Mouse (Mus musculus): ENCODE data around the gene Pkp1. TPM values are rescaled to one million over a fixed set of nuclear protein-coding genes. Genes with fewer than 3 reads are reported as not detected.

The Pkp1 gene
- 12.4 and 14.7 TPM in 2 replicates for polyA plus RNA-seq (2015; fragmentation: Nextera tagmentation; extraction: Ambion mirVana)

GRCm38 (mm10) chr1:135918644-135919407 is at the start of gene Pkp1:
Gene Pkp1 (minus strand): TSS chr1:135919207.
- Histone ChIP-seq H3K27me3 (peaks cover 92% of the 10 kb centered on the region), H3K4me1 (peaks cover 11% of the 10 kb centered on the region; the same call in 1 of the 2 replicates), H3K4me2 (peak within 1 kb of the TSS; percentile 71), H3K27ac (no peak within 1 kb of the TSS), H3K36me3 (no peaks in the 10 kb centered on the region), H3K9me3 (no peaks in the 10 kb centered on the region), H3K4me3 (peak within 1 kb of the TSS; percentile 45), H3K9ac (peak within 1 kb of the TSS; percentile 60)
- under 1% methylated on average over 67 of the region's 67 CpGs for WGBS
- ATAC-seq (ENCODE audit: insufficient number of reproducible peaks, insufficient read depth, low FRiP score, low TSS enrichment, low read depth): peak; percentile 62; the same call in 1 of the 2 replicates

- no peak overlapping the region for H3K4me2 ChIP-seq
- no peaks in the 10 kb centered on the region for H3K27me3 ChIP-seq
- H3K9ac ChIP-seq: no peak overlapping the region
- no peak overlapping the region for H3K4me3 ChIP-seq
- no peak overlapping the region for H3K27ac ChIP-seq
- 75% methylated on average over 4 of the region's 4 CpGs for WGBS
- no peaks in the 10 kb centered on the region for H3K9me3 ChIP-seq
- no peak for ATAC-seq (ENCODE audit: insufficient number of reproducible peaks, insufficient read depth, low FRiP score, low TSS enrichment, low read depth)
- no peaks in the 10 kb centered on the region for H3K36me3 ChIP-seq
- H3K4me1 ChIP-seq: no peaks in the 10 kb centered on the region
Measured at GRCm38 (mm10) chr1:135967739-135968138, 48.7 kb upstream of the Pkp1 start.

GRCm38 (mm10) chr1:135964561-135964960 is 45.6 kb upstream of the Pkp1 start:
- H3K4me2 ChIP-seq: no peak overlapping the region
- no peaks in the 10 kb centered on the region for H3K4me1 ChIP-seq
- ATAC-seq (ENCODE audit: insufficient number of reproducible peaks, insufficient read depth, low FRiP score, low TSS enrichment, low read depth): no peak
- no peaks in the 10 kb centered on the region for H3K9me3 ChIP-seq
- no peaks in the 10 kb centered on the region for H3K36me3 ChIP-seq
- H3K27me3 ChIP-seq: 0 out of 2 replicates have a peak, but pooled peaks cover 3% of the 10 kb centered on the region
- no peak overlapping the region for H3K27ac ChIP-seq
- 71% methylated on average over 11 of the region's 11 CpGs for WGBS
- H3K9ac ChIP-seq: no peak overlapping the region
- no peak overlapping the region for H3K4me3 ChIP-seq

GRCm38 (mm10) chr1:135963177-135963576 is 44.2 kb upstream of the Pkp1 start:
- no peak for ATAC-seq (ENCODE audit: insufficient number of reproducible peaks, insufficient read depth, low FRiP score, low TSS enrichment, low read depth)
- H3K9ac ChIP-seq: no peak overlapping the region
- no peak overlapping the region for H3K4me2 ChIP-seq
- H3K9me3 ChIP-seq: no peaks in the 10 kb centered on the region
- WGBS: 66% methylated on average over 5 of the region's 5 CpGs
- H3K4me3 ChIP-seq: no peak overlapping the region
- no peaks in the 10 kb centered on the region for H3K36me3 ChIP-seq
- H3K27me3 ChIP-seq: 0 out of 2 replicates have a peak, but pooled peaks cover 3% of the 10 kb centered on the region
- no peaks in the 10 kb centered on the region for H3K4me1 ChIP-seq
- no peak overlapping the region for H3K27ac ChIP-seq

- H3K9ac ChIP-seq: no peak overlapping the region
- H3K9me3 ChIP-seq: no peaks in the 10 kb centered on the region
- H3K4me1 ChIP-seq: no peaks in the 10 kb centered on the region
- H3K27ac ChIP-seq: no peak overlapping the region
- no peak overlapping the region for H3K4me2 ChIP-seq
- 0 out of 2 replicates have a peak, but pooled peaks cover 3% of the 10 kb centered on the region for H3K27me3 ChIP-seq
- WGBS: 49% methylated on average over 4 of the region's 4 CpGs
- no peaks in the 10 kb centered on the region for H3K36me3 ChIP-seq
- no peak for ATAC-seq (ENCODE audit: insufficient number of reproducible peaks, insufficient read depth, low FRiP score, low TSS enrichment, low read depth)
- no peak overlapping the region for H3K4me3 ChIP-seq
Measured at GRCm38 (mm10) chr1:135958483-135958882, 39.5 kb upstream of the Pkp1 start.

GRCm38 (mm10) chr1:135948871-135949270 is 29.9 kb upstream of the Pkp1 start:
- no peak for ATAC-seq (ENCODE audit: insufficient number of reproducible peaks, insufficient read depth, low FRiP score, low TSS enrichment, low read depth)

GRCm38 (mm10) chr1:135946247-135946646 is 27.2 kb upstream of the Pkp1 start:
- WGBS: 65% methylated on average over 4 of the region's 4 CpGs
- Histone ChIP-seq H3K27ac (no peak overlapping the region), H3K4me3 (no peak overlapping the region), H3K36me3 (no peaks in the 10 kb centered on the region), H3K9me3 (no peaks in the 10 kb centered on the region), H3K9ac (no peak overlapping the region), H3K4me2 (no peak overlapping the region), H3K4me1 (no peaks in the 10 kb centered on the region; the same call in 1 of the 2 replicates), H3K27me3 (peaks cover 12% of the 10 kb centered on the region)
- ATAC-seq (ENCODE audit: insufficient number of reproducible peaks, insufficient read depth, low FRiP score, low TSS enrichment, low read depth): no peak

More at GRCm38 (mm10) chr1:135948871-135949270, 29.9 kb upstream of the Pkp1 start:
- no peak overlapping the region for H3K4me2 ChIP-seq
- H3K4me1 ChIP-seq: no peaks in the 10 kb centered on the region
- H3K9ac ChIP-seq: no peak overlapping the region
- no peak overlapping the region for H3K27ac ChIP-seq
- no peaks in the 10 kb centered on the region for H3K36me3 ChIP-seq
- WGBS: 64% methylated on average over 2 of the region's 2 CpGs
- no peak overlapping the region for H3K4me3 ChIP-seq
- no peaks in the 10 kb centered on the region for H3K9me3 ChIP-seq
- H3K27me3 ChIP-seq: no peaks in the 10 kb centered on the region; the same call in 1 of the 2 replicates

GRCm38 (mm10) chr1:135945711-135946110 is 26.7 kb upstream of the Pkp1 start:
- Histone ChIP-seq H3K4me3 (no peak overlapping the region), H3K27ac (no peak overlapping the region), H3K4me2 (no peak overlapping the region), H3K36me3 (no peaks in the 10 kb centered on the region), H3K9ac (no peak overlapping the region), H3K27me3 (peaks cover 16% of the 10 kb centered on the region), H3K9me3 (no peaks in the 10 kb centered on the region), H3K4me1 (no peaks in the 10 kb centered on the region; the same call in 1 of the 2 replicates)
- ATAC-seq (ENCODE audit: insufficient number of reproducible peaks, insufficient read depth, low FRiP score, low TSS enrichment, low read depth): no peak
- WGBS: 9% methylated on average over 7 of the region's 7 CpGs

- H3K9ac ChIP-seq: no peak overlapping the region
- WGBS: 43% methylated on average over 12 of the region's 12 CpGs
- peaks cover 16% of the 10 kb centered on the region for H3K27me3 ChIP-seq
- no peak overlapping the region for H3K4me2 ChIP-seq
- no peaks in the 10 kb centered on the region for H3K9me3 ChIP-seq
- H3K4me1 ChIP-seq: no peaks in the 10 kb centered on the region; the same call in 1 of the 2 replicates
- no peak overlapping the region for H3K27ac ChIP-seq
- ATAC-seq (ENCODE audit: insufficient number of reproducible peaks, insufficient read depth, low FRiP score, low TSS enrichment, low read depth): peak; percentile 27; the same call in 1 of the 2 replicates
- no peak overlapping the region for H3K4me3 ChIP-seq
- no peaks in the 10 kb centered on the region for H3K36me3 ChIP-seq
Measured at GRCm38 (mm10) chr1:135944526-135945259, 25.7 kb upstream of the Pkp1 start.

GRCm38 (mm10) chr1:135943713-135944112 is 24.7 kb upstream of the Pkp1 start:
- Histone ChIP-seq H3K27ac (no peak overlapping the region), H3K36me3 (no peaks in the 10 kb centered on the region), H3K9me3 (no peaks in the 10 kb centered on the region), H3K4me3 (no peak overlapping the region), H3K9ac (no peak overlapping the region), H3K4me1 (no peaks in the 10 kb centered on the region; the same call in 1 of the 2 replicates), H3K27me3 (peaks cover 16% of the 10 kb centered on the region), H3K4me2 (no peak overlapping the region)
- WGBS: 88% methylated on average over 2 of the region's 2 CpGs
- no peak for ATAC-seq (ENCODE audit: insufficient number of reproducible peaks, insufficient read depth, low FRiP score, low TSS enrichment, low read depth)

GRCm38 (mm10) chr1:135942116-135942515 is 23.1 kb upstream of the Pkp1 start:
- no peak for ATAC-seq (ENCODE audit: insufficient number of reproducible peaks, insufficient read depth, low FRiP score, low TSS enrichment, low read depth)
- WGBS: 26% methylated on average over 7 of the region's 7 CpGs
- Histone ChIP-seq H3K36me3 (no peaks in the 10 kb centered on the region), H3K9ac (no peak overlapping the region), H3K27me3 (peaks cover 16% of the 10 kb centered on the region), H3K4me2 (no peak overlapping the region), H3K27ac (no peak overlapping the region), H3K4me1 (no peaks in the 10 kb centered on the region; the same call in 1 of the 2 replicates), H3K9me3 (no peaks in the 10 kb centered on the region), H3K4me3 (no peak overlapping the region)
